In the genomic region with DNA sequence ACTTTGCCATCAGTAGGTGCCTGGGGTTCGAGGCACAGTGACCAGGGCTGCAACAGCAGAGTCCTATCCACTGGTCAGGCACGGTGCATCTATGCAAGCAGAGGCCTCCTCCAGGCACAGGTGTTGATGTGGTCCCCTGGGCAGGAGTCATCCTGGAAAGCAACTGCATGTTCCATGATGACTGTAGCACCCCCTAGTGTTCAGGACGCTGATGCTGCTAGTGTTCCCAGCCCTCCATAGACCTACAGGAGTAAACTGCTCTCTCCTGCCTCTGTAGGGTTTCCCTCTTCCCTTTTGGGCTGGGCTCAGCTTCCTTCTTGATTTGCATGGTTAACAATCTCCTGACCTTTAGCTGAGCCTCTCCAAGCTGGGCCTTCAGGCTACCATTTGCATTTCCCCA, we compare ENCODE assay signal across 8 mouse cellular contexts.
DNase-seq lines count a peak whose midpoint lies in the region; ATAC-seq lines count a peak whose summit lies in the region.

No protein-coding gene starts in this region.

- peak; percentile 49 for DNase-seq in CD4-positive, CD25-positive, alpha-beta regulatory T cell, adult 2 months (ENCODE audit: low read depth, low spot score)
- peak; percentile 45 to 54 for DNase-seq in adrenal gland, adult 18-20 months (ENCODE audit: low spot score in 2 of 2)
- DNase-seq in embryo, embryonic 10 days (ENCODE audit: low spot score), result peak; percentile 86
- DNase-seq in heart, postnatal 4 days, result peak; percentile 68
- peak; percentile 28 to 53 for DNase-seq in layer of hippocampus, postnatal 14 days (ENCODE audit: low spot score in 2 of 2)
- peak; percentile 12 for DNase-seq in testis, postnatal 14 days (ENCODE audit: low spot score)

- ATAC-seq in CD4-positive, CD25-positive, alpha-beta regulatory T cell, adult 4 months, result no peak
- peak; percentile 81 for ATAC-seq in megakaryocyte progenitor cell, adult 5-6 weeks (replicated peaks; ENCODE audit: poor library complexity)

Comparison
In these comparisons a context has a peak if more than half of its experiments do, and no peak if none do; other contexts are left out.
1. DNase-seq: peak in every context shown above with its lines; median percentile 86 in embryo, embryonic 10 days; 68 in heart, postnatal 4 days; 50 in adrenal gland, adult 18-20 months; 49 in CD4-positive, CD25-positive, alpha-beta regulatory T cell, adult 2 months; 40 in layer of hippocampus, postnatal 14 days; 12 in testis, postnatal 14 days.